Mouse (Mus musculus) kidney, adult 11 months (tissue): ENCODE measurements around the gene Ubald2.

Source experiments
- DNase-seq: peaks from one replicate; pipeline ENCODE4 v3.0.0; 2022

The Ubald2 gene

GRCm38 (mm10) chr11:116434287-116434966 is 533 bp downstream of the Ubald2 start:
- DNase-seq, result peak; percentile 58

- peak; percentile 78 for DNase-seq
These were observed 1.3 kb downstream of the Ubald2 start for GRCm38 (mm10) chr11:116434967-116435752.

GRCm38 (mm10) chr11:116435992-116436724 is 2.3 kb downstream of the Ubald2 start:
- DNase-seq, result no peak

DNA sequence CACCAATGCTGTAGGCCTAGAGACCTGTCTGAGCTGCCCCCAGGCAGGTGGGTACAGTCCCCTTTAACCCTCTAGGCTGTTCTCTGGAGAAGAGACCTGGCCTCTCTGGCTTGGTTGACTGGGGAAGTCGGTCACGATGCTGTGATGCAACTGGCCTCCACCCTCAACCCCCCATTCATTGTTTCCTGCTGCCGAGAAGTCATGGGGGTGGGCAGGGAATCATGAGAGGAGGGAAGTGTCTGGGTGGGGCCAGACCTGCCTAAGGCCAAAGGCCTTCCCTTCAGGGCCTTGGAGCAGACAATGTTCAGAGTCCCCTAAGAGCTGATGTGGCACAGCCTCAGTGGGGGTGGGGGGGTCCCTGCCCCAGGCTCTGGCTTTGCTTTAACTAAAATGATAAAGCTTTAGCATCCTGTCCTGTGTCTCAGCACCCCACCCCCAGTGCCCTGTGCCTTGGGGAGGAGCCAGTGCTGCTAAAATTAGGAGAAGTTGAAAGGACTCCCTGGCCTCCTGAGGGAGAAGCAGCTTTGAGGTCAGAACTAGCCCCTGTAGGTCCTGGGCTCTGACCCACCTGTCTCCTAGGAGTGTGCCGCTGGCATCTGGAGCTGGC is 2.9 kb downstream of the Ubald2 start:
- DNase-seq, result peak; percentile 61

- no peak for DNase-seq
These were observed 3.6 kb downstream of the Ubald2 start for GRCm38 (mm10) chr11:116437541-116437940.

- no peak for DNase-seq
These were observed 5.7 kb downstream of the Ubald2 start for GRCm38 (mm10) chr11:116439269-116440240.

DNA sequence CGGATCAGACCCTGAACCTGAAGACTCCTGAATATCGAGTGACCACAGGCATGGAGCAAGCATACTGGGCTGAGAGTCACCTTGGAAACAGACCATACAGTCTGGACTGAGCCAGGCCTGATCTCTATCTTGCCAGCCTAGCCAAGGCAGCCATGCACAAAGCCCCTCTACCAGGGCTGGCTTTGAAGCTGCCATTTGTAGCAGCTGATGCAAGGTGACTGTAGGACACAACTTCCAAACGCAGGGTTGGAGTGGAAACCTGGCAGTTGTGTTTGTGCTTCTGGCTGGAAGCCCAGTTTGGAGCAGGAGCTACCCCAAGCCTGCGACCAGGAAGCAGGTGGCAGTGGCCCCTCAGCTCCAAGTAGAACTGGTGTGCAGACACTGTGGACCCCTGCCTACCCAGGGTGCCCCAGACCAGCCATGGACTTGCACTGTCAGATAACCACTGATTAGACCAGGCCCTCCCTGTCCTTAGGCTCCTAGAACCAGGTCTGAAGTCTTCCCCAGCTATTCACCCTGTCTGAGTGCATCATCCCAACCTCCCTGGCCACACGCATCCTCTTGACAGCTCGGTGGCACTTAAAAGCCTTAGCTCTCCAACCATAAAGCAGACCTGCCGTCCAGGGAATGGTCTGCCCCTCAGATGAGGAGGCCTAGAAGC is 6.6 kb downstream of the Ubald2 start:
- DNase-seq, result no peak

DNA sequence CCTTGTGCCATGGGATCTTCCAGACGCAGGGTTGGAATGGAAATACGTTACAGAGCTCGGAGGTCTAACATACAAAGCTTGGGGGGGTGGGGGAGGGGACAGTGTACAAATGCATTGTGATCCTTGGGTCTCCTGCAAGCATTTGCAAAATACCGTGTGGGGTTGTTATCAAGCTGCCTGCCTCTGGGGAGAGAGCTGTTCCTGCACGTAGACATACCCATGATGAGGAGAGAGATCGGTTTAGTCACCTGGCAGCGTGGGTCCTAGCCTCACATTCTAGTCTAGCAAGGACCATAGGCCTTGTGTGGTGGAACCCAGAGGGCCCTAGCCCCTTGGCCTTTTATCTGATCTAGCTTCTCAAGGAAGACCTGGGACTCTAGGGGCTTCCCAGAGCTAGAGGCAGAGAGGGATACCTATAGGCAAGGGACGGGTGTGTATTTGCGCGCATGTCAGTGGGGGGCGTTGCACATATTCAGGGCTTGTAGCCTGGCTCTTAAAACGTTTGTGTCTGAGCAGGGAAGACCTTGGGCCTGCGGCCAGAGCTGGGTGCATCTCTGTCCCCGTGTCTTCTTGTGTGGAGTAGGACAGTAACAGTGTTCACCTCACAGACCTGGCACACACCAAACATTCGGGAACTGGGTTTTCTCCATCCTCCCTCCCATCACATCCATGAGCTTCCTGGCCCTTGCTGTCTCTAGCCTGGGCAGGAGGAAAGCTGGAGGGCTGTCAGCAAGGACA is 8.4 kb downstream of the Ubald2 start:
- DNase-seq, result no peak

DNA sequence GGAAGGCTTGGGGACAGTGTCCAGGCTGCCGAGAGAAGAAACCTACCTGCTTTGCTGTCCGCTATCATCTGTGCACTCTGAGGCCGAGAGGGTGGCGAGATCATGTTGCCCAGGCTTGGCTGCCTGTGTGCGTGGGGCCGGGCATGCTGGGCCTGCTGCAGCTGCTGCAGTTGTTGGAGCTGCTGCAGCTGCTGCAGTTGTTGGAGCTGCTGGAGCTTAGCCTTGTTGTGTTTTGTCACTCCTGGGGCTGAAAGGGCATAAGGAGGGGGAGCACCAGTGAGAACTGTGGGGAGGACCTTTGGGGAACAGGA is 8.9 kb downstream of the Ubald2 start:
- no peak for DNase-seq

GRCm38 (mm10) chr11:116443311-116443710 is 9.4 kb downstream of the Ubald2 start:
- no peak for DNase-seq

DNA sequence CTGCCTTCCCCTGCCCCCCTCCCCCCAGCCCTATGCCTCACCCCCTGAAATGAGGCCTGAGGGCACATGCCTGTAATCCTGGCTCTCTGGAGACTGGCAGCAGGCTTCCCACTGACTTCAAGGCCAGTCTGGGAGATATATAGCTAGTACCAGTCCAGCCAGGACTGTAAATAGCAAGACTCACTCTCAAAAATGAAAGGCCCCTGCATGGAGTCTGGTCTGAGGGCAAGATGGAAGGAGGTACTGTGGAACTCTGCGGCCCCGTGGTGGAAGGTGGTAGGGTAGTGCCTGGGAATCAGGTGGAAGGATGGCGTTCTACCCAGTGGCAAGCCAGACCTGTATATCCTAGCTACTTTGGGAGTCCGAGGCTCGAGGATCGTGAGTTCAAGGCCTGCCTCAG is 10.0 kb downstream of the Ubald2 start:
- DNase-seq, result no peak

DNA sequence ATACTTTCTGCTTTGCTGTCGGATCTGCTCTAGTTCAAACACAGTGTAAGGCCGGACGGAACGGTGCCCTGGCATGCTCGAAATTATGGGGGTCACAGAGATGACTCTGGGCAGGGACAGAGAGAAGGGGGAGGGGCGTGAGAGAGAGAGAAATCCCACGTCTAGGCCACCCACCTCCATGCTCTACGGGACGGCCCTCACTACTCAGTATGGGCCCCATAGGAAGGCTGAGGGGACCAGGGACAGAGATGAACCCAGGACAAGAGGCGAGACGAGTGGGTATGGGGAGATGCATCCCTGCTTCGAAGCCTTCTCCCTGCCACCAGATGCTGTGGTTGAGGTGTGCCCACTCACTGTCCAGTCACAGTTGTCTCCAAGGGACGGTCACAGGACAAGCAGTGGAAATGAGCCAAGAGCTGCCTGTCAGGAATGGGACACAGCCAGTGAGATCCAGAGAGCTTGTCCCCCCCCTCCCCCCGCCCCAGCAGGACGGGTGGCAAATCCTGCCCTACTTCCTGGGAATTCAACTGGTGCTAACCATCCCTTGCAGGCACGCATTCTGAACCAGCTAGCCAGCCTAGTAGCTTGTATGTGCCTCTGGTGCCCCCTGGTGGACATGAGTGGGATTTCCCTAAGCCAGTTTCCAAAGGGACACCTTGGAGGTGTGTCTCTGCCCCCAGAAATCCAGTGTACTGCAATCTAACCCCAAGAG is 11.9 kb downstream of the Ubald2 start:
- DNase-seq, result peak; percentile 86

DNA sequence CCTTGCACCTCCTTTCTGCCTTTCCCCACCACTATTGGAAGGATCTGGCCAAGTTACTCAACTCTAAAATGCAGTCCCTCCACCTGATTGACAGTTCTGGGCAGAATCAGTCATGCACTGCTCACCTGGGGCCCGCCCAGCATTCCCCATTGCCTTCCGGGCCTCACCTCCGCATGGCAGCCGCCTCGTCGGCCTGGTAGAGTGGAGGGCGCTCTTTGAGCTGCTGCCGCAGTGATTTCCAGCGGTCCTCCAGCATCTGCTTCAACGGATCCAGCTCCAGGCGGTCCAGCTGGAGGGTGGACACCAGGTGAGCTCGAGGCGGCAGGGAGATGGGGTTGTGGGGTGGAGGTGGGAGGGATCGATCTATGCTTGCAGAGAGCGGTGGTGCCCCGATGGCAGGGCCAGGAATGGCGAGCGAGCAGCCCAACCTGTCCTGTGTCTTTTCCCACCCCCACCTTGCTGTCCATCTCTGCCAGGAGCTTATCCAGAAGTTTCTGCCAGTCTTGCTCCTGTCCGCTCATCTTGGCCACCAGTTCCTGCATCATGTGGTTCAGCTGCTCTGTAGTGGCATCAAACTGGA is 12.5 kb downstream of the Ubald2 start:
- DNase-seq, result no peak

GRCm38 (mm10) chr11:116447822-116448221 is 13.9 kb downstream of the Ubald2 start:
- no peak for DNase-seq

GRCm38 (mm10) chr11:116449341-116449740 is 15.4 kb downstream of the Ubald2 start:
- DNase-seq, result no peak

DNA sequence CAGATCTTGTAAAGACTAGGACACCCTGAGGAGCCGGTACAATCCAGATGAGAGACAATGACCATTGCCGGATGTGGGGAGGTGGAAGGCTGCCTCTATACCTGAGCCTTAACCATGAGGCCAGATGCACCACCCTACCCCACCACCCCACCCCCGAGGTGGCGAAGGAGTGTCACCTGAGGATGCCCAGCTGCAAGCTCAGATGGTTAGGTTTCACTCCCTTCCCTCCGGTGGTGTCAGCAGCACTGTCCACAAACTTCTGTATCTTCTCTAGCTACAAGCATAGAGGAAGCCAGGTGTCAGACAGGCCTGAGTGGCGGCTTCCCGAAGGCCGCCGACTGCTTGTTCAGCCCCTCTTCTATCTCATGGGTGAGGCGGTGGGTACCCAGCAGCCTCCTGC is 20.0 kb downstream of the Ubald2 start:
- DNase-seq, result no peak

- DNase-seq, result no peak
These were observed 22.3 kb downstream of the Ubald2 start for GRCm38 (mm10) chr11:116456234-116456633.

DNA sequence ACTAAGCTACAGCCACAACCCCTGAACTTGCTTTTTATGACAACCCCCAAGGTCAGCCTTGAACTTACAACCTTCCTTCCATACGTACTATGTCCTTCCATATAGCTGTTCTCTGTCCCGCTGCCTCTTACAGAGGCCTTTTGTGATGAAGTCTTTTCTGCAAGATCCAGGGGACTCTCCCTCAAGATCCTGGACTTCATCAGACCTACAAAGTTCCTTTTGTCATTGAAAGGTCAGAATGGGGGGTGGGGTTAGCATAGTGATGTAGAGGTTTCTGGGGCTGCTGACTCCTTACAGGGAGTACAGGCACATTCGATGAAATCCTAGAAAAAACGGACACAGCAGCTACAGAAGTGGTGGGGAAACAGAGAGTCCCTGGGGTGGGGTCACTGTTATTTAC is 25.9 kb downstream of the Ubald2 start:
- no peak for DNase-seq

DNA sequence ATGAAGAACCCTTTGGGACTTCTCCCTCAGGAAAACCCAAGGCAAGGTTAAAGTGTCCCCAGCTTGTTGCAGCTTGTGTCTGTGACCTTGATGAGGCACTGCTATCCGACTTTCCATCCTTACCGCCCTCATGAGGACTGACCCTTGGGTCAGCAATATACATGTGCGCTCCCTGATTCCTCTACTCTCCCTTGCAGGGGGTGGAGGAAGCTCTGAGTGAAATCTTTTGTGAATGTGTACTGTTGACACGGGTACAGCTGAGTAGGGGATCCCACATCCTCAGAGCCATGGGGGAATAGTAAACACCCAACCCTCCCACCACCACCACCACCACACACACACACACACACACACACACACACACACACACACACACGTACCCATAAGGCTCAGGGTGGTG is 29.4 kb downstream of the Ubald2 start:
- no peak for DNase-seq

- peak; percentile 78 for DNase-seq
These were observed 29.9 kb downstream of the Ubald2 start for GRCm38 (mm10) chr11:116463833-116464232.
